Comparison of ENCODE assay signal across 11 mouse cellular contexts in genomic region chr1:128141039-128141438, GRCm38 (mm10). TPM values are rescaled to one million over a fixed set of nuclear protein-coding genes. Genes with fewer than 3 reads are reported as not detected.
DNase-seq lines count a peak whose midpoint lies in the region; ATAC-seq and TF ChIP-seq lines count a peak whose summit lies in the region.
"Had no signal": no experiment of that assay in that cellular context is flagged by ENCODE, and none has a peak within 500 bp of the region (broad histone marks: within the 10 kb centered on the region; RNA-seq: fewer than 3 reads in every experiment).

No protein-coding gene starts in this region.

- no peak for TF ChIP-seq EP300 in lung, postnatal 0 days (IDR thresholded peaks at IDR 0.05)

- no peaks in the 10 kb centered on the region for H3K9me3 ChIP-seq in lung, postnatal 0 days (ENCODE audit: low read length)
- H3K9me3 ChIP-seq: heart, embryonic 10.5 days; lung, embryonic 15.5 days had no signal

- CTCF ChIA-PET in Patski (lab: Charles Lee) = interaction anchor here (0.8 to 2.7 kb wide), 5 partner anchors 12 to 313 kb away, joined by 3 to 12 read pairs (median 3); no protein-coding TSS in a partner anchor

- in situ Hi-C loops in Patski (cut with MboI; ENCODE audit: low pct_unique_long_range_greater_than_20kb) = loop anchor here (5.0 to 10.0 kb wide), 2 partner anchors 206 to 309 kb away; no protein-coding TSS in a partner anchor

- peak; percentile 71 for TF ChIP-seq CTCF in gastrocnemius, adult 2 months (IDR thresholded peaks at IDR 0.05)
- TF ChIP-seq CTCF in lung, postnatal 0 days (IDR thresholded peaks at IDR 0.05) = peak; percentile 67
- TF ChIP-seq CTCF in Patski (IDR thresholded peaks at IDR 0.05) = peak; percentile 48

- H3K27ac ChIP-seq in gastrocnemius, adult 2 months = no peak overlapping the region
- no peak overlapping the region for H3K27ac ChIP-seq in lung, postnatal 0 days (ENCODE audit: low read length)
- H3K27ac ChIP-seq: heart, embryonic 10.5 days; lung, embryonic 15.5 days had no signal

- intact Hi-C loops in gastrocnemius, adult 2 months (cut with DNase I) = loop anchor here (5.0 to 10.0 kb wide), 2 partner anchors 204 to 316 kb away; no protein-coding TSS in a partner anchor

- no peak overlapping the region for H3K9ac ChIP-seq in lung, postnatal 0 days (replicated peaks; ENCODE audit: low read depth)
- H3K9ac ChIP-seq: lung, embryonic 15.5 days had no signal

- ATAC-seq in lung, postnatal 0 days = no peak
- no peak for ATAC-seq in Patski

- no peak overlapping the region for H3K4me3 ChIP-seq in gastrocnemius, adult 2 months
- no peak overlapping the region for H3K4me3 ChIP-seq in lung, postnatal 0 days (ENCODE audit: low read depth, low read length)
- H3K4me3 ChIP-seq: heart, embryonic 10.5 days; lung, embryonic 15.5 days had no signal

- POLR2A ChIA-PET in Patski (lab: Charles Lee) = no interaction called here

- no peaks in the 10 kb centered on the region for H3K36me3 ChIP-seq in lung, postnatal 0 days (ENCODE audit: insufficient read depth, low read length)
- H3K36me3 ChIP-seq in splenic B cell, adult 2 months (ENCODE audit: control insufficient read depth, insufficient read depth, low read length, poor library complexity, severe bottlenecking) = no peaks in the 10 kb centered on the region
- H3K36me3 ChIP-seq: heart, embryonic 10.5 days; lung, embryonic 15.5 days had no signal

- DNase-seq in gastrocnemius, adult 2 months = no peak
- DNase-seq in gastrocnemius, postnatal 10 days = no peak
- DNase-seq in lung, postnatal 0 days (ENCODE audit: low spot score) = peak; percentile 57
- no peak for DNase-seq in lung, postnatal 25 days (ENCODE audit: low spot score)
- peak; percentile 7 for DNase-seq in Patski (ENCODE audit: low read depth, low spot score)
- peak; percentile 54 for DNase-seq in splenic B cell, adult 2 months (ENCODE audit: low read depth, low spot score)
- DNase-seq in thymus, postnatal 25 days = no peak
- no peak for DNase-seq in spleen, adult 12 weeks (ENCODE audit: low spot score)
- DNase-seq: right cerebral cortex, postnatal 25 days had no signal

- H3K4me2 ChIP-seq in lung, postnatal 0 days (replicated peaks; ENCODE audit: low read depth, low read length) = no peak overlapping the region
- H3K4me2 ChIP-seq: lung, embryonic 15.5 days had no signal

- no peaks in the 10 kb centered on the region for H3K27me3 ChIP-seq in lung, postnatal 0 days (replicated peaks; ENCODE audit: insufficient read depth, low read length)
- no peaks in the 10 kb centered on the region for H3K27me3 ChIP-seq in Patski
- no peaks in the 10 kb centered on the region for H3K27me3 ChIP-seq in splenic B cell, adult 2 months (ENCODE audit: control insufficient read depth, insufficient read depth, low read length, poor library complexity, severe bottlenecking)
- H3K27me3 ChIP-seq: lung, embryonic 15.5 days had no signal

- no peaks in the 10 kb centered on the region for H3K4me1 ChIP-seq in lung, postnatal 0 days (ENCODE audit: insufficient read depth, low read depth, low read length)
- H3K4me1 ChIP-seq: heart, embryonic 10.5 days; lung, embryonic 15.5 days had no signal

RNA-seq across cellular contexts. Expression of gene R3hdm1, which starts 37.9 kb away (rescaled TPM):
- total RNA-seq in gastrocnemius, adult 2 months (2021) = 10 to 100 TPM; 63.8 to 85.9 TPM
- total RNA-seq in gastrocnemius, postnatal 10 days (2021) = 10 to 100 TPM; 49.9 to 62.6 TPM
- polyA plus RNA-seq in lung, postnatal 0 days (2015; fragmentation: Nextera tagmentation; extraction: Ambion mirVana) = 38.8 and 42.9 TPM in 2 replicates
- 83.9 TPM for polyA plus RNA-seq in Patski (2021)

RNA-seq across cellular contexts. Expression of gene Zranb3, which starts 38.2 kb away (rescaled TPM):
- total RNA-seq in gastrocnemius, adult 2 months (2021) = 1 to 10 TPM; 5.5 to 6.2 TPM
- total RNA-seq in gastrocnemius, postnatal 10 days (2021) = 1 to 10 TPM; 3.8 to 5.3 TPM
- 1.0 and 1.5 TPM in 2 replicates for polyA plus RNA-seq in lung, postnatal 0 days (2015; fragmentation: Nextera tagmentation; extraction: Ambion mirVana)
- 13.5 TPM for polyA plus RNA-seq in Patski (2021)

Comparison
In these comparisons a context has a peak if more than half of its experiments do, and no peak if none do; other contexts are left out.
1. DNase-seq: peak in lung, postnatal 0 days (single experiment), Patski (single experiment) and splenic B cell, adult 2 months (single experiment); none in gastrocnemius, adult 2 months (single experiment), gastrocnemius, postnatal 10 days (single experiment), lung, postnatal 25 days (single experiment), thymus, postnatal 25 days (single experiment) and spleen, adult 12 weeks (single experiment).
2. Peak in every context shown above with its lines, with median percentiles within 50 percentile points of each other: CTCF ChIP-seq.